Mouse (Mus musculus): ENCODE measurements around the gene Msi2.

Msi2 gene

GRCm38 (mm10) chr11:88395076-88395990 is 323.0 kb downstream of the Msi2 start:
- in situ Hi-C loops (cut with MboI; ENCODE audit: low pct_unique_long_range_greater_than_20kb in 1 of 2, low sequenced_read_pairs in 2 of 2, unreplicated experiment in 1 of 2), result no loop called here

- in situ Hi-C loops (cut with MboI; ENCODE audit: low pct_unique_long_range_greater_than_20kb in 1 of 2, low sequenced_read_pairs in 2 of 2, unreplicated experiment in 1 of 2), result no loop called here
Observed at GRCm38 (mm10) chr11:88394341-88395075, 323.8 kb downstream of the Msi2 start.

- in situ Hi-C loops (cut with MboI; ENCODE audit: low pct_unique_long_range_greater_than_20kb in 1 of 2, low sequenced_read_pairs in 2 of 2, unreplicated experiment in 1 of 2), result no loop called here
Observed at GRCm38 (mm10) chr11:88392715-88393114, 325.6 kb downstream of the Msi2 start.

DNA sequence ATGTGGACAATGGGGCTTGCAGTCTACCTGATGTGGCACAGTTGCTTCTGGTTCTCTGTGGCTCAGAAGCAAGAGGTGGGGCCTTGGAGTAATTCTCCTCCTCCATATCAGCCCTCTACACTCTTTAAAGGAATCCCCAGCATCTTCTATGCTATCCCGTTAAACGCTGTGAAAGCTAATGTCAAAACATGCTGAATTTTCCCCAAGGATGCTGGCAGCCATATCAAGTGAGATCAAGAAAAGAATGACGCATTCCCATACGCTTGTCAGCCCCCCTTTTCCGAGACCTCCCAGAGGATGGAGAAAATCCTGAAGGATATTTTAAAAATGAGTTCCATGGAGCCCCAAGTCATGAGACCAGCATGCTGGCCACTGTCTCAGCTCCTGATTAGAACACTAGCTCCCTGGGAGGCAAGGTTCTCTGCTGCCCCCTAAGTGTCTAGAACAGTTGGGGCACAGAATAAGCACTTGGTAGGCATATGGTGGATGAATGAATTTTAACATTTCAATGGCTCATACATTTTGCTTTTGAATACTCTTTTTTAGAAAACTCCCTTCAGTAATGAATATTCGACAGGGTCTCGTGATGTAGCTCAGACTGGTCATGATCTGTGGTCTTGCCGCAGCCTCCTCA is 327.0 kb downstream of the Msi2 start:
- in situ Hi-C loops (cut with MboI; ENCODE audit: low pct_unique_long_range_greater_than_20kb in 1 of 2, low sequenced_read_pairs in 2 of 2, unreplicated experiment in 1 of 2), result no loop called here

GRCm38 (mm10) chr11:88389530-88389929 is 328.8 kb downstream of the Msi2 start:
- in situ Hi-C loops (cut with MboI; ENCODE audit: low pct_unique_long_range_greater_than_20kb in 1 of 2, low sequenced_read_pairs in 2 of 2, unreplicated experiment in 1 of 2), result no loop called here

DNA sequence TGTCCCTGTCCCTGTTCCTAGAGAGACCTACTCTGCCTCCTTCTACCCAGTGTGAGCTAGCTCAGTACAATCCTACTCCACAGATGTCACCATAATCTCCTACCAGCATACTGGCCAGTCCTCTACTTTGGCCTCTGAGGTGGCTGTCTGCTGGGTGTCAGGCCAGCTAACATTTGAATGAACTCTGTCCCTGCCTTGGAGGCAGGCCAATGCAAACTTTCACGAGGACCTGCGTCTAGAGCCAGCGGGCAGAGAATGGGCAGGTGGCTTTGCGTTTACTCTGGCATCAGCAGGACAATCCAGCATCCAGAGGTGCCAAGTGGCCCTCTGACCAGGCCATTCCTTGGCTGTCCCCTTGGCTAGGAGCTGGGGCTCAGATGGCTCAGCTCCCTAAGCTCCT is 331.4 kb downstream of the Msi2 start:
- in situ Hi-C loops (cut with MboI; ENCODE audit: low pct_unique_long_range_greater_than_20kb in 1 of 2, low sequenced_read_pairs in 2 of 2, unreplicated experiment in 1 of 2), result no loop called here

DNA sequence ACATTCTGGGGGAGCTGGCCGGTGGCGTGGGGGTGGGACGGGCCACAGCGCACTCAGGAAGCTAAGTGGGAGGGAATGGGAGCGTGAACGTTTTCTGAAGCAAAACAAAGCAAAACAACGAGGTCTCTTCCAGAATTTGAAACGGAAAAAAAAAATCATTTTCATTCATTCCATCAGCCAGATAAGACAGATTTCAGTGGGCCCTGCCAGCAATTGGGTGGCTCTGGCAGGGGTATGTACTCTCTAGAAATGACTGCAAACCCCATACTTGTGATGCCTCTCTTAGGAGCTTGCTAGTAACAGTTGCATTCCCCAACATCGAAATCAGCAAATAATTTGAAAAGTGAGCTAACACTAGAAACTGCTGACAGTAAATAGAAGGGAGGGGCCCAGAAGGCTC is 335.9 kb downstream of the Msi2 start:
- in situ Hi-C loops (cut with MboI; ENCODE audit: low pct_unique_long_range_greater_than_20kb in 1 of 2, low sequenced_read_pairs in 2 of 2, unreplicated experiment in 1 of 2), result no loop called here

DNA sequence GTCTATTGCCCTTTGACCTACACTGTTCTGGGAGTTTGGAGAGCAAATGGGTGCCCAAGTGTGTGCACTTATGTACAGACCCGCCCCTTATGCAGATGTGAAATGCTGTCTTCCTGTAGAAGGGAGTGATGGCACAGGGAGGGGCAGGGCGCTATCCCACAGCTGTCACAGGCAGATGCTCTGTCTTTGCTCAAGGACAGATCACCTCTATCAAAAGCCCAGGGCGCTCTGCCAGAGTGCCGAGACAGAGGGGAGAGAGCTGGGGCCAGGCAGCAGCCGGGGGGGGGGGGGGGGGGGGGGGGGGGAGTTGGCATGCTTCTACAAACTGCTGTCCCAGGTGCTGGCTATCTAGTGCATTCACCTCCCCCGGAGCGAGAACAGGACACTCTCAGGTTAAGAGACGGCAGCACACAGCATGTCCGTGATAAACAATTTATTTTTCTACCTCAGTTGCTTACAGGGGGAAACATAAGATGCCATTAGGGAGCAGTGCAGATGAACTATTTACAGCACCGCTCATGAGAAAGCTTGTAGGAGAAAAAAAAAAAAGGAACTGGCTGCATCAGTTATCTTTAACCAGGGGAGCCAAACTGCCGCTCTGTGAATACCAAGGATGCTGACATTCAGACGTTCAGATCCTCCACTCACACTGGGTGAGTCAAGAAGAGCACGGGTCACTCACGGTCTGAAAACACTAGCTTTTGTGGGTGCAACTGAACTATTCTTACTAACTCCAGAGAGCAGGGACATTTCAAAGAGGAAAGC is 337.0 kb downstream of the Msi2 start:
- in situ Hi-C loops (cut with MboI; ENCODE audit: low pct_unique_long_range_greater_than_20kb in 1 of 2, low sequenced_read_pairs in 2 of 2, unreplicated experiment in 1 of 2), result no loop called here

- in situ Hi-C loops (cut with MboI; ENCODE audit: low pct_unique_long_range_greater_than_20kb in 1 of 2, low sequenced_read_pairs in 2 of 2, unreplicated experiment in 1 of 2), result no loop called here
Observed at GRCm38 (mm10) chr11:88379635-88380034, 338.7 kb downstream of the Msi2 start.

GRCm38 (mm10) chr11:88378686-88379339 is 339.5 kb downstream of the Msi2 start:
- in situ Hi-C loops (cut with MboI; ENCODE audit: low pct_unique_long_range_greater_than_20kb in 1 of 2, low sequenced_read_pairs in 2 of 2, unreplicated experiment in 1 of 2), result no loop called here

- in situ Hi-C loops (cut with MboI; ENCODE audit: low pct_unique_long_range_greater_than_20kb in 1 of 2, low sequenced_read_pairs in 2 of 2, unreplicated experiment in 1 of 2), result no loop called here
Observed at GRCm38 (mm10) chr11:88372589-88372988, 345.7 kb downstream of the Msi2 start.

DNA sequence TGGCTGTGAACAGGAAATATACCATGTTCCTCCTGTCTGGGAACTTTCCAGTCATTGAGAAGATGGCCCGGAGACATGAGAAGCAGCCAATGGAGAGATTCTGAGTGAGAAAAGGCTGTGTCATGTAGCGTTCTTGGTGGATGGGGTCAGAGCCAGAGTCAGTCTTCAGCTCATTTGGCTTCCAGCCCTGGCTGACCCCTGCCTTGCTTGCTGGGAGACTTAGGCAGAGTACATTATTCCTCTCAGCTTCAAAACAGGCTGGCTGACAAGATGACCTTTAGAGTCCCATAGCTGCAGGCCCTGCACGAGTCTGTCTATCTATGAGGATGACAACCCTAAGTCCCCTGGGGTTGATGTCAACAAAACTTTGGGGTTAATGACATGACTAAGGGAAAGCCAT is 348.4 kb downstream of the Msi2 start:
- in situ Hi-C loops (cut with MboI; ENCODE audit: low pct_unique_long_range_greater_than_20kb in 1 of 2, low sequenced_read_pairs in 2 of 2, unreplicated experiment in 1 of 2), result no loop called here

- in situ Hi-C loops (cut with MboI; ENCODE audit: low pct_unique_long_range_greater_than_20kb in 1 of 2, low sequenced_read_pairs in 2 of 2, unreplicated experiment in 1 of 2), result no loop called here
Observed at GRCm38 (mm10) chr11:88367501-88367900, 350.8 kb downstream of the Msi2 start.

GRCm38 (mm10) chr11:88365914-88366540 is 352.3 kb downstream of the Msi2 start:
- in situ Hi-C loops (cut with MboI; ENCODE audit: low pct_unique_long_range_greater_than_20kb in 1 of 2, low sequenced_read_pairs in 2 of 2, unreplicated experiment in 1 of 2), result no loop called here

GRCm38 (mm10) chr11:88364231-88364630 is 354.1 kb downstream of the Msi2 start:
- in situ Hi-C loops (cut with MboI; ENCODE audit: low pct_unique_long_range_greater_than_20kb in 1 of 2, low sequenced_read_pairs in 2 of 2, unreplicated experiment in 1 of 2), result no loop called here

DNA sequence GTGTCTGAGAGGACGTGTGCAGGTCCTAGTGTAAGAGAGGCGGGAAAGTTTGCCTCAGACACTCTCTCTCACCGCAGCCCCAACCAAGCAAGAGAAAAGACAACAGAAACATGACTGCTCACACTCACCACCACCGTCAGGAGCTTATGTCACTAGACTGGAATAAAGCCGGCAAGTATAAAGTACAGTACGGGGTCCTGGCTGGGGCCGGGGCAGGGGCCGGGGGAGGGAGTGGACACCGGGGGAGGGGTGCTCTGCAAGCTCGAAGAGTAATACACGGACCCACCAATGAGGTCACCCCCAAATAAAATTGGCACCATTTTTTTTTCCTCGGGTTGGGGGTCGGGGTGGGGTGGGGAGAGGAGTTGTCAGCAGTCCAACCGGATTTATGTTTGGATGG is 354.8 kb downstream of the Msi2 start:
- in situ Hi-C loops (cut with MboI; ENCODE audit: low pct_unique_long_range_greater_than_20kb in 1 of 2, low sequenced_read_pairs in 2 of 2, unreplicated experiment in 1 of 2), result no loop called here

DNA sequence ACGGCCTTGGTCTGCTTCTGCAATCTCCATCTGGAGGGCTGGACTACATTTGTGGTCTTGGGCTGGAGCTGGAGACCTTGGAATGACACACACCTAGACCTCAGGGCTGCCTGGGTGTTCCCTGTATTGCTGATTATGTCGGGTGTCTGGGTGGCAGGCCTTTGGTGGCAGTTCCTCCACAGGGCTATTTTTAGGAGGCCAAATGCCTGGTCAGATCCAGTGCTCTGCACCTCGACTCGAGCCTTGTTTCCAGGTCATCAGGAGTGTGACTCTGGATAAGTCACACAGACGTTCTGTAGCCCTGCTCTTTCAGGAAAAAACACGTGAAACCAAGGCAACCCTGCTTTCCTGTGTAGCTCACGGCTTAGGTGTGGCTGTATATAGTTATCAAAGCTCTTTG is 358.6 kb downstream of the Msi2 start:
- in situ Hi-C loops (cut with MboI; ENCODE audit: low pct_unique_long_range_greater_than_20kb in 1 of 2, low sequenced_read_pairs in 2 of 2, unreplicated experiment in 1 of 2), result no loop called here

DNA sequence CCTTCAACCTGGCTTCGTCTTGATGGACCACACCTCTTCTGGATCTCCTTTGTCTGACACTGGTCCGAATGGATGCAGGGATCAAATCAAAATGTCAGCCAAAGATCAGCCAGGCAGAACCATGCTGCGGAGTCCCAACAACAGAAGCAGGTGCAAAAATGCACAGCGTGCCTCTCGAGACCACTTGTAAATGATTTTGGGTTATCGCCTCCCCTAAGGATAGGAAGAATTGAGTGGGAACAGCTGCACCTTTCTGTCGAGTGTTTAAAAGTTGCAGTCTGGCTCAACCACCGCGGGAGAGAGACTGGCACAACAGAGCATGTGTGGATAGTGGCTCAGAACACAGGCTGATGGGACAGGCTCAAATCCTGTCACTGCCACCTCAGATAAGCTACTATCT is 361.0 kb downstream of the Msi2 start:
- in situ Hi-C loops (cut with MboI; ENCODE audit: low pct_unique_long_range_greater_than_20kb in 1 of 2, low sequenced_read_pairs in 2 of 2, unreplicated experiment in 1 of 2), result no loop called here

All from mouse embryonic stem cell (cell line).